Mouse (Mus musculus) G1E (cell line): ENCODE data around the gene Myo1d. TPM values are rescaled to one million over a fixed set of nuclear protein-coding genes. Genes with fewer than 3 reads are reported as not detected.

ENCODE experiments used
- ATAC-seq: 2 replicates; pipeline ENCODE4 v1.8.0; 2016; ENCODE audit warnings: mild to moderate bottlenecking; ENCODE audit not compliant: insufficient number of reproducible peaks, poor library complexity, low FRiP score, severe bottlenecking; ENCODE audit errors: extremely low read depth
- DNase-seq: peaks from one replicate; pipeline ENCODE4 v3.0.0; 2012; ENCODE audit warnings: low spot score
- H3K27me3 ChIP-seq: 2 replicates; pipeline ENCODE4 v1.6.1; 2012; ENCODE audit warnings: mild to moderate bottlenecking, low read length, inconsistent platforms; ENCODE audit not compliant: insufficient read depth
- H3K36me3 ChIP-seq: replicated peaks from 2 replicates; pipeline ENCODE3; 2012; ENCODE audit warnings: mild to moderate bottlenecking, inconsistent platforms
- H3K4me1 ChIP-seq: 2 replicates; pipeline ENCODE4 v1.6.1; 2012; ENCODE audit warnings: low read depth, low read length, inconsistent platforms, mixed read lengths; ENCODE audit not compliant: insufficient read depth
- H3K4me3 ChIP-seq: 2 replicates; pipeline ENCODE4 v1.5.1; 2012; ENCODE audit warnings: low read depth, mild to moderate bottlenecking, inconsistent platforms, low read length, moderate library complexity, mixed read lengths
- H3K9me3 ChIP-seq: replicated peaks from 2 replicates; pipeline ENCODE4 v1.6.1; 2012; ENCODE audit warnings: inconsistent platforms
- CTCF ChIP-seq: IDR thresholded peaks from 2 replicates; pipeline ENCODE4 v1.5.1; 2012; ENCODE audit warnings: low read depth, low read length, inconsistent platforms, mixed read lengths
- GATA1 ChIP-seq: IDR thresholded peaks from 2 replicates; pipeline ENCODE4 v1.6.1; 2012; ENCODE audit warnings: borderline replicate concordance, low read length, inconsistent platforms, mixed read lengths
- GATA2 ChIP-seq: IDR thresholded peaks from 2 replicates; pipeline ENCODE4 v1.6.1; 2012; ENCODE audit warnings: low read depth, low read length, inconsistent platforms, borderline replicate concordance
- POLR2AphosphoS5 ChIP-seq: IDR thresholded peaks from 2 replicates; pipeline ENCODE4 v1.6.1; 2012; ENCODE audit warnings: low read depth, low read length, inconsistent platforms; ENCODE audit not compliant: insufficient replicate concordance
- TAL1 ChIP-seq: conservative IDR thresholded peaks from 2 replicates; pipeline ENCODE4 v1.6.1; 2012; ENCODE audit warnings: low read depth, low read length, inconsistent platforms, mixed read lengths
- polyA plus RNA-seq: library from polyadenylated mRNA; stranded (reverse); fragments of >175 nt; gene quantifications from 2 replicates; pipeline ENCODE4 v1.2.3, GENCODE M21; 2012
- total RNA-seq, 2 experiments: library from RNA; stranded (forward) in 1 of 2; stranded (reverse) in 1 of 2; fragments of 200-1000 nt in 1 of 2; fragments of >200 nt in 1 of 2; fragmentation: Nextera tagmentation in 1 of 2; gene quantifications; 2 replicates each; pipeline ENCODE4 v1.2.3; 2014 to 2017

Gene Myo1d
- total and polyA plus RNA-seq, 3 experiments = not detected

GRCm38 (mm10) chr11:80595482-80595881 is 184.3 kb downstream of the Myo1d start:
- no peak overlapping the region for H3K4me3 ChIP-seq
- no peaks in the 10 kb centered on the region for H3K9me3 ChIP-seq
- TF ChIP-seq CTCF (no peak), GATA2 (no peak), POLR2AphosphoS5 (no peak), TAL1 (no peak), GATA1 (no peak)
- no peaks in the 10 kb centered on the region for H3K27me3 ChIP-seq
- no peaks in the 10 kb centered on the region for H3K4me1 ChIP-seq
- ATAC-seq = no peak
- H3K36me3 ChIP-seq = no peaks in the 10 kb centered on the region
- no peak for DNase-seq

- no peaks in the 10 kb centered on the region for H3K4me1 ChIP-seq
- H3K9me3 ChIP-seq = no peaks in the 10 kb centered on the region
- ATAC-seq (no peak), DNase-seq (no peak)
- no peak for TF ChIP-seq POLR2AphosphoS5
- no peak for TF ChIP-seq GATA2
- no peak for TF ChIP-seq CTCF
- no peak for TF ChIP-seq GATA1
- no peak for TF ChIP-seq TAL1
- no peaks in the 10 kb centered on the region for H3K27me3 ChIP-seq
- H3K4me3 ChIP-seq = no peak overlapping the region
- no peaks in the 10 kb centered on the region for H3K36me3 ChIP-seq
Observed at GRCm38 (mm10) chr11:80589387-80589786, 190.4 kb downstream of the Myo1d start.

GRCm38 (mm10) chr11:80585761-80586160 is 194.1 kb downstream of the Myo1d start:
- DNase-seq (no peak), ATAC-seq (no peak)
- H3K36me3 ChIP-seq = no peaks in the 10 kb centered on the region
- peaks cover 6% of the 10 kb centered on the region; the same call in 1 of the 2 replicates for H3K27me3 ChIP-seq
- TF ChIP-seq CTCF = no peak
- no peak for TF ChIP-seq TAL1
- no peak for TF ChIP-seq GATA1
- no peak for TF ChIP-seq POLR2AphosphoS5
- TF ChIP-seq GATA2 = no peak
- no peaks in the 10 kb centered on the region for H3K4me1 ChIP-seq
- no peak overlapping the region for H3K4me3 ChIP-seq
- H3K9me3 ChIP-seq = no peaks in the 10 kb centered on the region

- Histone ChIP-seq H3K4me1 (no peaks in the 10 kb centered on the region), H3K4me3 (no peak overlapping the region), H3K9me3 (no peaks in the 10 kb centered on the region), H3K36me3 (no peaks in the 10 kb centered on the region), H3K27me3 (peaks cover 8% of the 10 kb centered on the region; the same call in 1 of the 2 replicates)
- ATAC-seq = no peak
- DNase-seq = no peak
- no peak for TF ChIP-seq GATA1
- no peak for TF ChIP-seq CTCF
- TF ChIP-seq POLR2AphosphoS5 = no peak
- TF ChIP-seq GATA2 = no peak
- no peak for TF ChIP-seq TAL1
Observed at GRCm38 (mm10) chr11:80585211-80585610, 194.6 kb downstream of the Myo1d start.

GRCm38 (mm10) chr11:80580494-80580893 is 199.3 kb downstream of the Myo1d start:
- no peaks in the 10 kb centered on the region for H3K36me3 ChIP-seq
- no peak for ATAC-seq
- H3K9me3 ChIP-seq = no peaks in the 10 kb centered on the region
- TF ChIP-seq CTCF (no peak), GATA1 (no peak), TAL1 (no peak), POLR2AphosphoS5 (no peak), GATA2 (no peak)
- H3K4me3 ChIP-seq = no peak overlapping the region
- H3K4me1 ChIP-seq = no peaks in the 10 kb centered on the region
- peaks cover 8% of the 10 kb centered on the region; the same call in 1 of the 2 replicates for H3K27me3 ChIP-seq
- DNase-seq = no peak

- Histone ChIP-seq H3K36me3 (no peaks in the 10 kb centered on the region), H3K4me1 (no peaks in the 10 kb centered on the region), H3K4me3 (no peak overlapping the region), H3K27me3 (peaks cover 8% of the 10 kb centered on the region; the same call in 1 of the 2 replicates), H3K9me3 (no peaks in the 10 kb centered on the region)
- DNase-seq (no peak), ATAC-seq (no peak)
- no peak for TF ChIP-seq TAL1
- no peak for TF ChIP-seq CTCF
- no peak for TF ChIP-seq GATA1
- no peak for TF ChIP-seq GATA2
- no peak for TF ChIP-seq POLR2AphosphoS5
Observed at GRCm38 (mm10) chr11:80577747-80578640, 201.8 kb downstream of the Myo1d start.
